Mouse (Mus musculus): ENCODE measurements around the gene Atp10a.

DNA sequence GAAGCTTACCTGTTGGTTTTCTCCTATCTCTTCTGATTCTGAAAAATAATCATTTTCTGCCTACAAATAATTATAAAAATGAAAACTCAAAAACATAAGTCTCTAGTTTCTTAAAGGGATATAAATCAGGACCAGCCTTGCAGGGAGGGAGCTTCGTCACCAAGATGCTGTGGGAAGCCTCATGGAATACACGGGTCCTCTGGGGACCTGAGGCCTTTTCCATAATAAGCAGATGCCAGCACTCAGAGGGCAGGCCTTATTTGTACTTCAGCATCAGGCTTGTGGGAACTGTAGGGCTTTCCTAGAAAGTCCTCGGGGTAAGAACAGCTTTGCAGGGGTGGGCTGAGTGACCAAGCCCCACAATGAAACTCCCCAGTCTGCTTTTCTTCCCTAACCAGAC lies 20.1 kb downstream of the Atp10a start:
- TF ChIP-seq CTCF (IDR thresholded peaks at IDR 0.05; ENCODE audit: low read depth) (no peak), EP300 (IDR thresholded peaks at IDR 0.05; ENCODE audit: low read depth) (no peak)

Data from liver, embryonic 14.5 days (tissue).